Mouse (Mus musculus): ENCODE measurements at regions not wholly inside any gene's neighbourhood (a gene's known extent, or its start where the extent isn't known, plus 50 kb on each side); places are given as distances from the start of the nearest gene placed in this dataset.

- TF ChIP-seq CTCF (IDR thresholded peaks at IDR 0.05; ENCODE audit: insufficient read depth, low read length) (no peak), POLR2A (IDR thresholded peaks at IDR 0.05; ENCODE audit: borderline replicate concordance, extremely low read depth, low read depth, low read length) (no peak)
Observed at GRCm38 (mm10) chr14:99772774-99773423, 474.4 kb downstream of the Klf5 start.

Data from lung, adult 2 months (tissue).